Mouse (Mus musculus) kidney, adult 2 months (tissue): ENCODE measurements around the gene Mt4.
"Not testable (repeated sequence)": the region's sequence is repeated elsewhere in the genome, so short reads cannot be mapped to it uniquely, and the experiment has no call there.

Experiments
- CTCF ChIP-seq: fragments of 200-500 bp; conservative IDR thresholded peaks from 2 replicates; pipeline ENCODE4 v1.5.1; 2011; ENCODE audit warnings: low read depth, mild to moderate bottlenecking, control low read depth, low read length, moderate library complexity, mixed read lengths; ENCODE audit not compliant: insufficient read depth, insufficient read length
- POLR2A ChIP-seq: fragments of 200-500 bp; IDR thresholded peaks from one replicate; pipeline ENCODE4 v1.6.1; 2011; ENCODE audit warnings: low read depth, low read length, control low read depth

- not testable (repeated sequence) for TF ChIP-seq POLR2A, CTCF
These were observed 2.4 kb upstream of the Mt4 start for GRCm38 (mm10) chr8:94134601-94135000.
